Mouse (Mus musculus): Measurements from ENCODE around the gene Fam122a.

DNA sequence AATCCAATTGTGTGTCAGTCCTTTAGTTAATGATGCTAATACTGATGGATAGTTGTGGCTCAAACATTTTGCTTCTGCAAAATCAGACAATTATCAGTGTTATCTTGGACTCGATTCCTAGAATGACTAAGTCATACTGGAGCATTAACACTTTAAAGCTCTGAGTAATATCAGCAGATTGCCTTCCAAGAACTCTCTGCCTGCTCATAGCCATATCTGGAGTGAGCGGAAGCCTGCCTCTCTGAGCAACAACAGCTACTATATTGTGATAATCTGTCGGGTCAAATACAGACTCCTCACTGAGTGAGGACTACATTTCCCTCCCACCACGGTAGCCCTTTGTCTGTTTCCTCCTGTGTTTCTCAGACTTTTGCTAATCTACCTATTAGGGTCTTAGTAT lies 37.4 kb downstream of the Fam122a start:
- TF ChIP-seq TAL1 (IDR thresholded peaks at IDR 0.05; ENCODE audit: low read length) (no peak), GATA1 (IDR thresholded peaks at IDR 0.05; ENCODE audit: low read length) (no peak)

Measured in erythroblast, embryonic 14.5 days (primary cell).